Mouse (Mus musculus) neural tube, embryonic 11.5 days (tissue): Measurements from ENCODE around the gene Cacna1e. TPM values are rescaled to one million over a fixed set of nuclear protein-coding genes. Genes with fewer than 3 reads are reported as not detected.

ENCODE experiments used
- ATAC-seq: fragments of 200-750 bp; cut with Nextera tagmentation; 2 replicates; pipeline ENCODE4 v1.8.0; 2017; ENCODE audit warnings: moderate number of reproducible peaks, mild to moderate bottlenecking, moderate TSS enrichment, moderate library complexity; ENCODE audit not compliant: insufficient read depth, low FRiP score, low TSS enrichment
- DNase-seq: peaks from one replicate; pipeline ENCODE4 v3.0.0-alpha.2; 2015; ENCODE audit warnings: low spot score
- H3K27ac ChIP-seq: fragments of 300-500 bp; sonication (generic); 2 replicates; pipeline ENCODE4 v1.5.1; 2014; ENCODE audit warnings: low read depth, mild to moderate bottlenecking, low read length
- H3K27me3 ChIP-seq: fragments of 300-500 bp; sonication (generic); 2 replicates; pipeline ENCODE4 v1.6.1; 2014; ENCODE audit warnings: mild to moderate bottlenecking, low read length, mixed read lengths; ENCODE audit not compliant: control insufficient read depth, insufficient read depth
- H3K36me3 ChIP-seq: fragments of 300-500 bp; sonication (generic); 2 replicates; pipeline ENCODE4 v1.6.1; 2014; ENCODE audit warnings: mild to moderate bottlenecking, low read length, moderate library complexity, mixed read lengths; ENCODE audit not compliant: control insufficient read depth, insufficient read depth
- H3K4me1 ChIP-seq: fragments of 300-500 bp; sonication (generic); 2 replicates; pipeline ENCODE4 v1.6.1; 2014; ENCODE audit warnings: low read length, mixed read lengths; ENCODE audit not compliant: control insufficient read depth, insufficient read depth
- H3K4me2 ChIP-seq: fragments of 300-500 bp; sonication (generic); 2 replicates; pipeline ENCODE4 v1.6.1; 2014; ENCODE audit warnings: low read depth, mild to moderate bottlenecking, moderate library complexity
- H3K4me3 ChIP-seq: fragments of 300-500 bp; sonication (generic); 2 replicates; pipeline ENCODE4 v1.5.1; 2014; ENCODE audit warnings: low read depth, low read length
- H3K9ac ChIP-seq: fragments of 300-500 bp; sonication (generic); 2 replicates; pipeline ENCODE4 v1.6.1; 2014; ENCODE audit warnings: mild to moderate bottlenecking, low read length
- H3K9me3 ChIP-seq: fragments of 300-500 bp; sonication (generic); 2 replicates; pipeline ENCODE4 v1.6.1; 2016; ENCODE audit warnings: low read length; ENCODE audit not compliant: control insufficient read depth
- WGBS: fragments of 180-500 bp; shearing (Covaris S2); extraction: QIAGEN DNeasy Blood & Tissue Kit; methylation state at CpG from one replicate; pipeline ENCODE4 v1.1.7; 2014; 5-methylcytosine and 5-hydroxymethylcytosine counted together
- polyA plus RNA-seq: library from polyadenylated mRNA; unstranded; fragments of >200 nt; fragmentation: Nextera tagmentation; extraction: Ambion mirVana; gene quantifications from 2 replicates; pipeline ENCODE4 v1.2.1, GENCODE M21; 2014

Cacna1e gene
- polyA plus RNA-seq, 1 experiment from 2014 or later, result 2.8 TPM

- no peak overlapping the region for H3K4me2 ChIP-seq
- no peaks in the 10 kb centered on the region for H3K4me1 ChIP-seq
- no peak overlapping the region for H3K4me3 ChIP-seq
- H3K27ac ChIP-seq, result no peak overlapping the region
- no peaks in the 10 kb centered on the region for H3K27me3 ChIP-seq
- no peak overlapping the region for H3K9ac ChIP-seq
- H3K9me3 ChIP-seq, result no peaks in the 10 kb centered on the region
- H3K36me3 ChIP-seq, result no peaks in the 10 kb centered on the region
- DNase-seq, result no peak
- whole genome bisulfite sequencing, result 79% methylated on average over 28 of the region's 31 CpGs
- ATAC-seq, result no peak
Measured at GRCm38 (mm10) chr1:154799257-154799656, 85.0 kb downstream of the Cacna1e start.

- Histone ChIP-seq H3K27ac (no peak overlapping the region), H3K27me3 (no peaks in the 10 kb centered on the region), H3K36me3 (no peaks in the 10 kb centered on the region), H3K4me3 (no peak overlapping the region), H3K9ac (no peak overlapping the region), H3K4me1 (no peaks in the 10 kb centered on the region), H3K4me2 (no peak overlapping the region), H3K9me3 (no peaks in the 10 kb centered on the region)
- DNase-seq, result no peak
- no peak for ATAC-seq
- 64% methylated on average over 2 of the region's 2 CpGs for WGBS
Measured at GRCm38 (mm10) chr1:154798771-154799170, 85.5 kb downstream of the Cacna1e start.

- DNase-seq, result peak; percentile 37
- no peak overlapping the region for H3K9ac ChIP-seq
- no peaks in the 10 kb centered on the region for H3K36me3 ChIP-seq
- no peaks in the 10 kb centered on the region for H3K9me3 ChIP-seq
- no peak overlapping the region for H3K4me3 ChIP-seq
- H3K27me3 ChIP-seq, result no peaks in the 10 kb centered on the region
- no peaks in the 10 kb centered on the region for H3K4me1 ChIP-seq
- H3K4me2 ChIP-seq, result no peak overlapping the region
- ATAC-seq, result no peak
- H3K27ac ChIP-seq, result no peak overlapping the region
- WGBS, result 56% methylated on average over 2 of the region's 2 CpGs
Measured at GRCm38 (mm10) chr1:154796685-154797084, 87.6 kb downstream of the Cacna1e start.

DNA sequence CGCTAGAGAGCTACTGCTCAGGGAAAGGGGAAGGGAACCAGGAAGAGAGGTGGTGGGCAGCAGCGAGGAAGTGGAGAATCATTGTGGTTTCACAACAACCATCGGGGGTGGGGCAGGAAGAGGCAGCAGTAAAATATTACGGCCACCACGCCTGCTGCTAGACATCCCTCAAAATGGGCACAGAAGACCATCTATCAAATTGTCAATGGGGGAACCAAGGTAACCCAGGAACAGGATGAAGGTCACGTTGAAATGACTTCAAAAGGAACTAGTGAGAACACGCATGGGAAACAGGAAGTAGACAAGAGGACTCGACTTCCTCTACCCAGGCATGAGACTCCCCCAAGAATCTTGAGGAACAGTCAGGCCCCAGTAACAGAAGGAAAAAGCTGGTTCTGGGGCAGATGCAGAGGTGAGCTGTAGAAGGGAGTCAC, 89.8 kb downstream of the Cacna1e start:
- no peaks in the 10 kb centered on the region for H3K36me3 ChIP-seq
- DNase-seq (no peak), ATAC-seq (no peak)
- no peak overlapping the region for H3K4me2 ChIP-seq
- no peaks in the 10 kb centered on the region for H3K4me1 ChIP-seq
- WGBS, result 81% methylated on average over 8 of the region's 8 CpGs
- H3K27ac ChIP-seq, result no peak overlapping the region
- no peaks in the 10 kb centered on the region for H3K9me3 ChIP-seq
- no peak overlapping the region for H3K9ac ChIP-seq
- no peak overlapping the region for H3K4me3 ChIP-seq
- H3K27me3 ChIP-seq, result no peaks in the 10 kb centered on the region

DNA sequence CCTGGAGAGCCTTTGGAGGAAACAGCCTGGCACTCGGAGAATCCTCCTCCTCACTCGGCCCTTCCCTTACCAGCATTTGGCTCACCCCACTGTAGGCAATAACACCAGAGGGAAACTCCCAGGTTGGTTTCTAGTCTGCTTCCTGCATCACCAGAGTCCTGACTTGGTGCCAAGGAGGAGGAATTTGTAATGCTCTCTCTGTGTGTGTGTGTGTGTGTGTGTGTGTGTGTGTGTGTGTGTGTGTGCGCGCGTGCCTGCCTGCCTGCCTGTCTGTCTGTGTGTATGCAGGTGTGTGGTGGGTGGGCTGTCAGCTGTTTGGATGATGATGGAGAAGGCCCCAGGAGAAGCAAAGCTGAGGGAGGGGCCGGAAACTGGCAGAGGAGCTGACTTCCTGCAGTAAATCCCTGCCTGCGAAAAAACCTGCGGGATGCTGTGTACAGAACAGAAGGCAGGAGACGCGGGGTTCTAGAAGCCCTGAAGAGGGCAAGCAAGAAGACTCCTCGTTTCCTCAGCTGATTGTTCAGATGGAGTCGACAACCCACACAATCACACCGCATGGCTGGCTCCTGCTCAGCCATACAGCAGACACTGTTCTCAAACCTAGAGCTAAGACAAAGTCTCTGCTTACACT, 92.6 kb downstream of the Cacna1e start:
- Histone ChIP-seq H3K9me3 (no peaks in the 10 kb centered on the region), H3K4me3 (no peak overlapping the region), H3K9ac (no peak overlapping the region), H3K36me3 (no peaks in the 10 kb centered on the region), H3K4me2 (no peak overlapping the region), H3K27me3 (no peaks in the 10 kb centered on the region), H3K4me1 (no peaks in the 10 kb centered on the region), H3K27ac (no peak overlapping the region)
- no peak for ATAC-seq
- WGBS, result 61% methylated on average over 13 of the region's 13 CpGs
- no peak for DNase-seq

GRCm38 (mm10) chr1:154788491-154788890, 95.8 kb downstream of the Cacna1e start:
- H3K9ac ChIP-seq, result no peak overlapping the region
- 69% methylated on average over 4 of the region's 4 CpGs for WGBS
- H3K27me3 ChIP-seq, result no peaks in the 10 kb centered on the region
- no peak overlapping the region for H3K4me2 ChIP-seq
- no peak overlapping the region for H3K4me3 ChIP-seq
- H3K4me1 ChIP-seq, result no peaks in the 10 kb centered on the region
- no peaks in the 10 kb centered on the region for H3K9me3 ChIP-seq
- H3K27ac ChIP-seq, result no peak overlapping the region
- H3K36me3 ChIP-seq, result no peaks in the 10 kb centered on the region
- ATAC-seq (no peak), DNase-seq (no peak)

DNA sequence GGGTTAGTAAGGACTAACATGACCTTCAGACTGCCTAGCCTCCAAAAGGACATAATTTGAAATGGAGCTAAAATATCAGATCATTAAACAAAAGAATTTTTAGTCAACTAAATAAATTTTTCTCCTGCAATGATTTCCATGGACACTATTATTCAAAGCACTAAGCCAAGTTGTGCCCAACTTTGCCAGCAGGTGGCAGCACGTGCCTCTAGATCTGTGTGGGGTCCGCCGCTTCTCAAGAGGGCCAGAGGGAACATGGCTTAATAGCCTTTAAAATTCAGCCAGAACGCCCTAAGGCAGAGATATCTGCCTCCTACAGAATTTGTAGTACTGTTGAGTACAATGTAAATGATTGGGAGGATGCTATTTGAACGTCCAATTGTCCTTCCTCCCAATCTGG, 96.2 kb downstream of the Cacna1e start:
- Histone ChIP-seq H3K9ac (no peak overlapping the region), H3K27ac (no peak overlapping the region), H3K4me3 (no peak overlapping the region), H3K4me2 (no peak overlapping the region), H3K36me3 (no peaks in the 10 kb centered on the region), H3K9me3 (no peaks in the 10 kb centered on the region), H3K4me1 (no peaks in the 10 kb centered on the region), H3K27me3 (no peaks in the 10 kb centered on the region)
- 6% methylated on average over 5 of the region's 5 CpGs for whole genome bisulfite sequencing
- DNase-seq (peak; percentile 86), ATAC-seq (0 out of 2 replicates have a peak, but pooled peaks have one; percentile 38)

DNA sequence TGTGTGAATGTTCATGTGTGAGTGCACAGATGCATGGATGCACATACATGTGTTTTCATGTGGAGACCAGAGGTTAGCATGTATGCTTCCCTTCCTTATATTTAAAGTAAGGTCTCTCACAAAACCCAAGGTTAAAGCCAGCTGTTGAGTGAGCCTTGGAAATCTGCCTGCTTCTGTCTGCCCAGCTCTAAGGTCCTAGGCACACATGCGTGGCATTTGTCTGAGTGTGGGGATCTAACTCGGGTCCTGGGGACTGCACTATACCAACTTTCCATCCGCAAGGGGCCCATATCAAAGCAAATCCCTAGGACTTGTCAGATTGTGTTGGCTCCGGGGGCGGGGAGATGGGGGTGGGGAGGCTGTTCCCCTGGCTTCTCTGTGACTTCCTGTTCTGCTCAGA, 96.9 kb downstream of the Cacna1e start:
- Histone ChIP-seq H3K27ac (no peak overlapping the region), H3K4me1 (no peaks in the 10 kb centered on the region), H3K9me3 (no peaks in the 10 kb centered on the region), H3K4me2 (no peak overlapping the region), H3K36me3 (no peaks in the 10 kb centered on the region), H3K4me3 (no peak overlapping the region), H3K27me3 (no peaks in the 10 kb centered on the region), H3K9ac (no peak overlapping the region)
- no peak for ATAC-seq
- 67% methylated on average over 5 of the region's 5 CpGs for WGBS
- no peak for DNase-seq

DNA sequence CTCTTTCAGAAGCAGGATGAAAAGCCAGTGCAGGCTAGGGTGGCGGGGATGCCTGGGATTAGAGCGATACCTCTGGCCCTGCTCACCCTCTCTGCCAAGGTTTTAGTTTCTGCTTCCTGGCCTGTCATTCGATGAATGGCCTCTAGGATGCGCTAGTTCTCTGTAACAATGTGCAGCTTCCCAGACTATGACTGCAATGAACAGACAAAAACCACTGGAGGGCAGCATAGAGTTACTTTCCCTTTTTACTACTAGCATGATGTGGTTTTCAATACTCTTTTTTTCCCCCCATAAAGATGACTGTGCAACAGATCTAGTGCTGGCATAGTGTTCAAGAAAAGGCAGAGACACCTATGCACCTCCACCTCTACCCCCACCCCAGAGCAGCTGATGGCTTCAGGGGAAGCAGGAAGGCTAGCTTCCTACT, 98.0 kb downstream of the Cacna1e start:
- H3K36me3 ChIP-seq, result no peaks in the 10 kb centered on the region
- no peak overlapping the region for H3K9ac ChIP-seq
- no peak overlapping the region for H3K4me2 ChIP-seq
- DNase-seq, result peak; percentile 82
- H3K4me1 ChIP-seq, result no peaks in the 10 kb centered on the region
- H3K9me3 ChIP-seq, result no peaks in the 10 kb centered on the region
- no peak overlapping the region for H3K4me3 ChIP-seq
- 13% methylated on average over 4 of the region's 4 CpGs for WGBS
- no peaks in the 10 kb centered on the region for H3K27me3 ChIP-seq
- no peak overlapping the region for H3K27ac ChIP-seq
- peak; percentile 43 for ATAC-seq
